Mouse (Mus musculus): Measurements from ENCODE around the gene Cfap54.

- TF ChIP-seq POLR2A (IDR thresholded peaks at IDR 0.05; ENCODE audit: borderline replicate concordance, control insufficient read depth, low read depth, low read length) (no peak), CTCF (IDR thresholded peaks at IDR 0.05; ENCODE audit: control insufficient read depth, insufficient read depth, low read length) (no peak)
Measured at GRCm38 (mm10) chr10:92992526-92992925, 88.9 kb downstream of the Cfap54 start.

Data from bone marrow, adult 2 months (tissue).